Mouse (Mus musculus): ENCODE data around the gene Vmn1r40. TPM values are rescaled to one million over a fixed set of nuclear protein-coding genes. Genes with fewer than 3 reads are reported as not detected.

Vmn1r40 gene
- not detected for total RNA-seq (2018; cell fraction: chromatin; rRNA removed)
- total RNA-seq (2018; cell fraction: cytosol; rRNA removed): not detected
- total RNA-seq (2018; cell fraction: nucleus; rRNA removed): not detected
- polyA plus RNA-seq (2018): not detected in 3 replicates

GRCm38 (mm10) chr6:89707240-89707639, at the start of gene Vmn1r40:
Gene Vmn1r40, plus strand, starts transcription at chr6:89707540.
- no peaks in the 10 kb centered on the region for H3K79me2 ChIP-seq (ENCODE audit: inconsistent target)
- WGBS (ENCODE audit: missing documents): 89% methylated on average over 4 of the region's 4 CpGs
- H3K27ac ChIP-seq: no peak within 1 kb of the TSS
- H3K36me3 ChIP-seq (ENCODE audit: inconsistent target): no peaks in the 10 kb centered on the region
- H3K4me3 ChIP-seq (ENCODE audit: inconsistent target): no peak within 1 kb of the TSS

- H3K4me3 ChIP-seq (ENCODE audit: inconsistent target): no peak overlapping the region
- 91% methylated on average over 3 of the region's 3 CpGs for WGBS (ENCODE audit: missing documents)
- H3K36me3 ChIP-seq (ENCODE audit: inconsistent target): no peaks in the 10 kb centered on the region
- no peak overlapping the region for H3K27ac ChIP-seq
- no peaks in the 10 kb centered on the region for H3K79me2 ChIP-seq (ENCODE audit: inconsistent target)
These were observed 49.0 kb upstream of the Vmn1r40 start for GRCm38 (mm10) chr6:89658342-89658741.

DNA sequence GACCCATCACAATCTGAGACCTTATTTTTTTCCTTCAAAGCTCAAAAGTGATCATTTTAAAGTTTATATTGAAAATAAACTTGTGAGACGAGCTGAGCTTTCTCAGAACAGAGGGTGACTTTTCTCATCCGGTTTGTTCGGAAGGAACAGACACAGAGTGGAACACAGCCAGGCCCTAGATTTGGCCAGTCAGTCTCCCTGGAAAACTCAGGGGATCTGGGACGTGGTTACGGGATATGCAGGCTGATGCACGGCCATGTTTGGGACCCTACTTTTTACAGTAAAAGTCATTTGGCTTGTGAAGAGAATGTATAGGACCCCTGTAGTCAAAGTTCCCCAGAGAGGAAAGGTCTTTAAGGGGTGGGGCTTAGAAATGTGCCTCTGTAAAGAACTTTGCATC, 48.4 kb upstream of the Vmn1r40 start:
- Histone ChIP-seq H3K36me3 (ENCODE audit: inconsistent target) (no peaks in the 10 kb centered on the region), H3K79me2 (ENCODE audit: inconsistent target) (no peaks in the 10 kb centered on the region), H3K27ac (no peak overlapping the region), H3K4me3 (ENCODE audit: inconsistent target) (no peak overlapping the region)
- WGBS (ENCODE audit: missing documents): 96% methylated on average over 6 of the region's 6 CpGs

DNA sequence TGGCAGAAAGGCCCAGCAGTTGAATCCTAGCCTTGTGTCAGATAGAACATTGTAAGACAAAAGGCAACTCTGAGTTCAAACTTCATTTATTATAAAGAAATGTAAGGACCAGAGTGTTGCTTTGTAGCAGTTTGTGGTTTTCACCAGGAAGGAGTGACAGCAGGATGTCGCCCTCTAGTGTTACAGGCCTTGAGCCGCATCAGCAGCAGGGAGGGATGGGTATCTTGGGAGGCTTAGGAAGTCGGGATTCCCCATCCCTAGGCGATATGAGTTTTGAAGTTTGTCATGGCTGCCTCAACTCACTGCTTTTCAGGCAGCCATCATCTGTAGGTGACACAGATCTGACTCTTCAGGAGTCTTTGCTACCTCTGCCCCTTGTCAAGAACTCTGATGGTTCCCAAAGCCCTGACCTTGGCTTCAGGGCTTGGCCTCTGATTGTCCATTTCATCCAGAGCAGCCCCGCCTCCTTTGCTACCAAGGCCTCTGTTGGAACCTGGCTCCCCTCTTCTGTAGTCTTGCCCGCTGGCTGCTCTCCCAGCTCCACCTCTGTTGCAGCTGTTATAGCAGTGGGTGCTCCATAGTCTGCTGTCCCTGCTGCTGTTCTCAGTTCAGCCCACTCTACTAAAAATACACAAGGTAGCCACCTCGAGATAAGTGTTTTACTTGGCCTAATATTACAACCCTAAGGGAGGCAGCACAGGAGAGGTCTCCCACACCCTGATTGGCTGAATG, 47.5 kb upstream of the Vmn1r40 start:
- no peak overlapping the region for H3K27ac ChIP-seq
- 45% methylated on average over 7 of the region's 7 CpGs for WGBS (ENCODE audit: missing documents)
- no peaks in the 10 kb centered on the region for H3K36me3 ChIP-seq (ENCODE audit: inconsistent target)
- H3K79me2 ChIP-seq (ENCODE audit: inconsistent target): no peaks in the 10 kb centered on the region
- H3K4me3 ChIP-seq (ENCODE audit: inconsistent target): no peak overlapping the region

GRCm38 (mm10) chr6:89660490-89660889, 46.9 kb upstream of the Vmn1r40 start:
- no peak overlapping the region for H3K27ac ChIP-seq
- H3K4me3 ChIP-seq (ENCODE audit: inconsistent target): no peak overlapping the region
- no peaks in the 10 kb centered on the region for H3K36me3 ChIP-seq (ENCODE audit: inconsistent target)
- no peaks in the 10 kb centered on the region for H3K79me2 ChIP-seq (ENCODE audit: inconsistent target)
- 88% methylated on average over 1 of the region's 1 CpGs for WGBS (ENCODE audit: missing documents)

DNA sequence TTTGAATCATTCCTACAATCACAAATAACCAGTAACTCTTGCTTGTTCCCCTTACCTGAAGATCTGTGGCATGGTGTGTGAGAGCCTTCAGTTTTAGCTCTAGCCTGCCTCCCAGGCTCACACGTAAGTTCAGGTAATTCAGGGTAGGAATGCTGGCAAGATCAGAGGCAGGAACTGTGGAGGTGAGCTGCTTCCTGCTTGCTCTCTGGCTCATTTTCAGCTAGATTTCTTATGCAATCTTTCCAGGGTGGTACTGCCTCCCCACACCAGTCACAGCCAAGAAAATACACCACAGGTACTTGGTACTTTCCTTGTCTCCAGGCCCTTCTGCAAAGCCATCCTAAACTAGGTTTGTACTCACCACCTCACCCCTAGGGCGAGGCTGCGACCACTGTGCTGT, 44.8 kb upstream of the Vmn1r40 start:
- H3K4me3 ChIP-seq (ENCODE audit: inconsistent target): no peak overlapping the region
- no peaks in the 10 kb centered on the region for H3K36me3 ChIP-seq (ENCODE audit: inconsistent target)
- no peak overlapping the region for H3K27ac ChIP-seq
- WGBS (ENCODE audit: missing documents): 100% methylated on average over 1 of the region's 3 CpGs
- H3K79me2 ChIP-seq (ENCODE audit: inconsistent target): no peaks in the 10 kb centered on the region

DNA sequence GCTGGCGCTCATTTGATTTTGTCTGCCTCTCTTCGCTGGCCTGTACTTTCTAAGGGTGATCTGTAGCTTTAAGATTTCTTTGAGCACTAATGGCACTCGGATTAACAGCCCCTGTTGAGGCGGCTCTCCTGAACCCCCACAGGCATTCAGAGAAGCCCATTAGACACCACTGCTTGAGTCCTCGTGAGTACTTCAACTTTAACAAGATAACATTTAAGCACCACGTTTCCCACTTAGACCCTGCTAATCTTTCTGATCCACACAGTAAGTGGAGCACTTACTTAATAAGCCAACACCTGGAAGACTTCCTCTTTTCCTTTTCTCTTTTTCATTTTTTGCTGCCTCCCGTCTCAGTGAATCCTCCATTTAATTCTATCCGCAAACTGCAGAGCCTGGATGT, 42.2 kb upstream of the Vmn1r40 start:
- H3K27ac ChIP-seq: no peak overlapping the region
- H3K79me2 ChIP-seq (ENCODE audit: inconsistent target): no peaks in the 10 kb centered on the region
- H3K4me3 ChIP-seq (ENCODE audit: inconsistent target): no peak overlapping the region
- no peaks in the 10 kb centered on the region for H3K36me3 ChIP-seq (ENCODE audit: inconsistent target)
- 85% methylated on average over 8 of the region's 8 CpGs for WGBS (ENCODE audit: missing documents)

DNA sequence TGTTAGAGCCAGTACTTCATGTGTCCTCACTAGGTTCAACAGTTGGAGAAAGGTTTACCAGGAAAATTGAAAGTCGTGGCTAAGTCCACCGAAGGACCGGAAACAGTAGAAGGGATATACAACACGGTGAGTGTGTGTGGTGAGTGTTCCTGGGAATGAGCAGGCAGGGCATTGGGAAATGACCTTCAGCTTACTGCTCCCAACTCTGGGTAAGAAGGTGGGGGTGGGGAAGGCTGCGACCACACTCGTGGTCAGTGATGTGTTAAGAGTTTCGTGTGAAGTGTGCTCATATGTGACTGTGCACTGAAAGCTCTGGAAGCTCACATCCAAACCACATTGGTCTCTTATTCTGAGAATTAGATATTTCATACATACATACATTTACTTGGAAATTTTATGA, 41.7 kb upstream of the Vmn1r40 start:
- no peak overlapping the region for H3K27ac ChIP-seq
- 85% methylated on average over 6 of the region's 7 CpGs for WGBS (ENCODE audit: missing documents)
- H3K36me3 ChIP-seq (ENCODE audit: inconsistent target): no peaks in the 10 kb centered on the region
- H3K79me2 ChIP-seq (ENCODE audit: inconsistent target): no peaks in the 10 kb centered on the region
- H3K4me3 ChIP-seq (ENCODE audit: inconsistent target): no peak overlapping the region

DNA sequence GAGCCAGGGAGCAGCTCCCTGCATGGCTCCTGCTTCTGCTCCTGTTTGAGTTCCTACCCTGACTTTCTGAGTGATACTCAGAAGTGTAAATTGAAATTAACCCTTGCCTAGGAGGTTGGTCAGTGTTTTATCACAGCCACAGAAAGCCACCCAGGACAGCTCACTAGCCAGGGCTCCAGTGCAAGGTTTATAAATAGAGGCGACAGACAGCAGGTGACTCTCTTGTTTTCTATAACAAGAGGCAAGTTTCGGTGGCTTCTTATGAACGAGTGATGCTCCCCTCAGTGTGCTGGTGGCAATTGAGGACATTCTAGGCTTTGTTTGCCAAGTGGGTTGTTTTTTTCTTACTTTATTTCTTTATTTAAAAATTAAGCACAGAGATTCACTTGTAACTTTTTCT, 40.4 kb upstream of the Vmn1r40 start:
- H3K79me2 ChIP-seq (ENCODE audit: inconsistent target): no peaks in the 10 kb centered on the region
- H3K36me3 ChIP-seq (ENCODE audit: inconsistent target): no peaks in the 10 kb centered on the region
- no peak overlapping the region for H3K4me3 ChIP-seq (ENCODE audit: inconsistent target)
- WGBS (ENCODE audit: missing documents): 100% methylated on average over 3 of the region's 3 CpGs
- H3K27ac ChIP-seq: no peak overlapping the region

- Histone ChIP-seq H3K36me3 (ENCODE audit: inconsistent target) (no peaks in the 10 kb centered on the region), H3K4me3 (ENCODE audit: inconsistent target) (no peak overlapping the region), H3K27ac (no peak overlapping the region), H3K79me2 (ENCODE audit: inconsistent target) (no peaks in the 10 kb centered on the region)
- WGBS (ENCODE audit: missing documents): 90% methylated on average over 6 of the region's 6 CpGs
These were observed 37.8 kb upstream of the Vmn1r40 start for GRCm38 (mm10) chr6:89669556-89669955.

- Histone ChIP-seq H3K27ac (no peak overlapping the region), H3K4me3 (ENCODE audit: inconsistent target) (no peak overlapping the region), H3K36me3 (ENCODE audit: inconsistent target) (no peaks in the 10 kb centered on the region), H3K79me2 (ENCODE audit: inconsistent target) (no peaks in the 10 kb centered on the region)
- WGBS (ENCODE audit: missing documents): 79% methylated on average over 6 of the region's 6 CpGs
These were observed 35.9 kb upstream of the Vmn1r40 start for GRCm38 (mm10) chr6:89671431-89671830.

- no peak overlapping the region for H3K27ac ChIP-seq
- WGBS (ENCODE audit: missing documents): 95% methylated on average over 7 of the region's 7 CpGs
- H3K79me2 ChIP-seq (ENCODE audit: inconsistent target): no peaks in the 10 kb centered on the region
- H3K4me3 ChIP-seq (ENCODE audit: inconsistent target): no peak overlapping the region
- H3K36me3 ChIP-seq (ENCODE audit: inconsistent target): no peaks in the 10 kb centered on the region
These were observed 34.7 kb upstream of the Vmn1r40 start for GRCm38 (mm10) chr6:89672641-89673040.

- Histone ChIP-seq H3K36me3 (ENCODE audit: inconsistent target) (no peaks in the 10 kb centered on the region), H3K27ac (no peak overlapping the region), H3K79me2 (ENCODE audit: inconsistent target) (no peaks in the 10 kb centered on the region), H3K4me3 (ENCODE audit: inconsistent target) (no peak overlapping the region)
- WGBS (ENCODE audit: missing documents): 94% methylated on average over 11 of the region's 11 CpGs
These were observed 34.1 kb upstream of the Vmn1r40 start for GRCm38 (mm10) chr6:89673135-89673780.

DNA sequence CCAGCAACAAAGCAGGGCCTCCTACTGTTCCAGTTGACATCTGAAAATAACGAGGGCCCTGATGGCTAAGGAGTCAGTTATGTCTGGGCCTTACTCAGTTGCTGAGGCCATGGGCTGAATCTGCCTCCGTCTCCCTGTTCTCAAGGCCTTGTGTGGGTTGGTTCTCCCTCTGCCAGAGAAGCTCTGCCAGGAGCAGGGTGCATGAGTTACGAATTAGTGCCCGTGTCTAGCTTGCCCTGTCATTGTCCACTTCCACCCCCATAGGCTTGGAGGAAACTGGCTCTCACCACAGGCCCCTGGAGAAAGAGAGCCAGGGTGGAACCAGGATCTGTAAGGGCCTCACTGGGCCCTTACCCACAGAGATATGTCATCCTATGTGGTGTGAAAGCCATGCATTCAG, 28.8 kb upstream of the Vmn1r40 start:
- Histone ChIP-seq H3K36me3 (ENCODE audit: inconsistent target) (no peaks in the 10 kb centered on the region), H3K79me2 (ENCODE audit: inconsistent target) (no peaks in the 10 kb centered on the region), H3K27ac (no peak overlapping the region), H3K4me3 (ENCODE audit: inconsistent target) (no peak overlapping the region)
- 84% methylated on average over 4 of the region's 4 CpGs for WGBS (ENCODE audit: missing documents)

DNA sequence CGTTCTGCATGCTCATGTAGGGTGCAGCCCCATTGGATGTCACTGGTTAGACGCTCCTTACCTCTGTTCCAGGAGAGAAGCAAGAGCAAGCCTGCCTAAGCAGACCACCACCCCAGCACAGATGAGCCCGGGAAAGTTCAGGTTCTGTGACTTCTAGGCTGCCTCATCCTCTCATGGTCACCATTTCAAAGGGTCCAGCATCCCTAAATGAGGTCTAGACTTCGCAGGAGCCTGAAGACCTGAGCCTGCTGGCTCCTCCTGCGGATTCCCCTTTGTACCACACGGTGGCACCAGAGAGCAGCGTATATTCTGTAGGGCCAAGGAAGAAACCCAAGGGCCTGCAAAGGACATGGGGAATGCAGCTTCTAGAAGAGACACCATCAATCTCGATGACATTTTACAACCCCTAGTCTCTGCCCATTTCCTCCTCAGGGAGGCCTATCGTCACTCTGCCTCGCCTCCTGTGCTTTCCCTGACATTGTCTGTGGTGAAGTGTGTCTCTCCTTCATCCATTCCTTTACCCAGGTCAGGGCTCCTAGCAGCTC, 28.0 kb upstream of the Vmn1r40 start:
- H3K4me3 ChIP-seq (ENCODE audit: inconsistent target): no peak overlapping the region
- WGBS (ENCODE audit: missing documents): 17% methylated on average over 10 of the region's 10 CpGs
- no peak overlapping the region for H3K27ac ChIP-seq

More for the DNA sequence above, 28.0 kb upstream of the Vmn1r40 start:
- H3K36me3 ChIP-seq (ENCODE audit: inconsistent target): no peaks in the 10 kb centered on the region
- no peaks in the 10 kb centered on the region for H3K79me2 ChIP-seq (ENCODE audit: inconsistent target)
